Mouse (Mus musculus): Measurements from ENCODE around the gene Zdhhc3.
A peak's percentile ranks its signal among the peaks of the same experiment; 100 is the strongest.

Zdhhc3 gene

GRCm38 (mm10) chr9:123112805-123113521, at the start of gene Zdhhc3, which contains the start of gene Exosc7:
Gene Zdhhc3, minus strand, starts transcription at chr9:123113205.
Gene Exosc7, plus strand, starts transcription at chr9:123113215.
- DNase-seq = peak; percentile 88

DNA sequence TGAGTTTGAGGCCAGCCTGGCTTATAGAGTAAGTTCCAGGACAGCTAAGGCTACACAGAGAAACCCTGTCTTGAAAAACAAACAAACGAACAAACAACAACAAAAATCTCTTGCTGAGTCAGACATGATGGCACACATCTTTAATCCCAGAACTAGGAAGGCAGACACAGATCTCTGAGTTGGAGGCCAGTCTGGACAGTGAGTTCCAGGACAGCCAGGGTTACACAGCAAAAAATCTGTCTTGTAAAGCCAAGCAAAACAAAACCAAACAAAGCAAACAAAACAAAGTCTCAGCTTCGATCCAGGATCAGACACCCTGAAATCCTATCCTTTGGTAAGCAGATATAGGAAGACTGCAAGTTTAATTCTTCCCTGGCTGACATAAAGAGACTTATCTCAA, 48.8 kb upstream of the Zdhhc3 start:
- DNase-seq = no peak

- DNase-seq = peak; percentile 14
Measured at GRCm38 (mm10) chr9:123159330-123159729, 46.3 kb upstream of the Zdhhc3 start.

DNA sequence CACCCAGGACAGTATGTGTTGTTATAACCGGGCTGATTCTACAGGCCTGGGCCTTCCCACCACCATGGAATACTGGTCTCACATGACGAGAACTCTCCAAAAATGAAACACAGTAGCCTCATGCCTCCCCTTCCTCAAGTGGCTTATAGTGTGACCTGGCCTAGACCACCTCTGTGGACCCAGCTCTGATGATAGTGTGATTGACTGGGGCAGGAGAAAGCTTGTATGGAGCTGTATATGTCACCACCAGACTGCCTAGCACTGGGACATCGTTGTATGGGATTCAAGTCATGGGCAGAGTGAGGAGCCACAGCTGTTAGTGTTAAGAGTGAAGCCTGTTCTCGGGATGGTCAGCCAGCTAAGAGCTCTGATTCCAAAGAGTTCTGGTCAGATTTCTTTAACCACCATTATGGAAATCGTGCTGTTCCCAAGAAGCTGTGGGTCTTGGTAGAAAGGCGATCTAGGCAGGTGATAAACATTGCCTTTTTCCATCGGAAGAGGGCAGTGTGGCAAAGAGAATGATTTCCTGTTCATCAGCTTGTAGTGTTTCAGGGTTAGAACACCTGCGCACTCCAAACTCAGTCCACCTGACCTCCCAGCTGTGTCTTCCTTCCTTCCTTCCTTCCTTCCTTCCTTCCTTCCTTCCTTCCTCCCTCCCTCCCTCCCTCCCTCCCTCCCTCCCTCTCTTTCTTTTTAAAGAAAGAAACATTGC, 45.3 kb upstream of the Zdhhc3 start:
- DNase-seq = peak; percentile 12

GRCm38 (mm10) chr9:123157699-123158098, 44.7 kb upstream of the Zdhhc3 start:
- no peak for DNase-seq

GRCm38 (mm10) chr9:123156910-123157361, 43.9 kb upstream of the Zdhhc3 start:
- DNase-seq = no peak

DNA sequence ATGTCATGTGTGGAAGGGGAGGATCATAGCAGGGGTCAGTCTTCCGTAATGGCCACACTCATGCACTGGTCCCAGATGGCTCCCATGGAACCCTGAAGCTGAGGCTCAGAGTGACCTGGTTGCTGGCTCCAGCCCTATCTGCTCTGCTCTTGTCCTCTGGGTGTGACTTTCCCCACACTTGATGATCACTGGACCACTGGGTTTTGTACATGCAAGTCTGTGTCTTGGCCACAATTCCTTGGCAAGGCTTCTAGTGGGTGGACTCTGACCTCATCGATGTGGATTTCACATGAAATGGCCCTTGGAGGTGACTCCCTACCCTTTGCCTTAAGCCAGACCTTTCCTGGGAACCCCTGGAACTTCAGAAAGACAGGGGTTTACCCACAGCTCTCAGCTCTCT, 40.1 kb upstream of the Zdhhc3 start:
- no peak for DNase-seq

- DNase-seq = no peak
Measured at GRCm38 (mm10) chr9:123152026-123152425, 39.0 kb upstream of the Zdhhc3 start.

DNA sequence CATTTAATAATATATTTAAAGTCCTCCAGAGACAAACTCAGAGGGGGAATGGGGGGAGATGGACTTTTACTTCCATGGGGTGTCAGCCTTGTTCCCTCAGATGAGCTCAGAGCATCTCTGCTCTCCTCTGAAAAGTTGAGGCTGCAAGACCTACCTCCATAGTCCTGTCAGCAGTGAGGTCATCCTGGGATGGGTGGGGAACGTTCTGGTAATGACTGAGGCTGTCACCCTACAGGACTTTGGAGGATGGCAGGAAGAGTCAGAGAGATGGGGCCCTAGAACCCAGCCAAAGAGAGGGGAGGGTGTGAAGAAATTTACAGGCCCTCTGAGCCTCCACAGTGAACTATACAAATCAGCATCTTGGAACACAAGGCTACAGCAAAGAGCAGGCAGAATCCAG, 38.6 kb upstream of the Zdhhc3 start:
- no peak for DNase-seq

- peak; percentile 7 for DNase-seq
Measured at GRCm38 (mm10) chr9:123150241-123151020, 37.4 kb upstream of the Zdhhc3 start, which contains the start of gene Clec3b. Gene Clec3b, plus strand, starts transcription at chr9:123150946.

GRCm38 (mm10) chr9:123148430-123148829, 35.4 kb upstream of the Zdhhc3 start:
- DNase-seq = no peak

- no peak for DNase-seq
Measured at GRCm38 (mm10) chr9:123139887-123140614, 27.0 kb upstream of the Zdhhc3 start.

GRCm38 (mm10) chr9:123138891-123139474, 26.0 kb upstream of the Zdhhc3 start:
- DNase-seq = no peak

- no peak for DNase-seq
Measured at GRCm38 (mm10) chr9:123136953-123137682, 24.1 kb upstream of the Zdhhc3 start.

- DNase-seq = no peak
Measured at GRCm38 (mm10) chr9:123132994-123133393, 20.0 kb upstream of the Zdhhc3 start.

- no peak for DNase-seq
Measured at GRCm38 (mm10) chr9:123127663-123128062, 14.7 kb upstream of the Zdhhc3 start.

- DNase-seq = no peak
Measured at GRCm38 (mm10) chr9:123124413-123124981, 11.5 kb upstream of the Zdhhc3 start.

GRCm38 (mm10) chr9:123123571-123124412, 10.8 kb upstream of the Zdhhc3 start:
- no peak for DNase-seq

GRCm38 (mm10) chr9:123123017-123123416, 10.0 kb upstream of the Zdhhc3 start:
- DNase-seq = no peak

DNA sequence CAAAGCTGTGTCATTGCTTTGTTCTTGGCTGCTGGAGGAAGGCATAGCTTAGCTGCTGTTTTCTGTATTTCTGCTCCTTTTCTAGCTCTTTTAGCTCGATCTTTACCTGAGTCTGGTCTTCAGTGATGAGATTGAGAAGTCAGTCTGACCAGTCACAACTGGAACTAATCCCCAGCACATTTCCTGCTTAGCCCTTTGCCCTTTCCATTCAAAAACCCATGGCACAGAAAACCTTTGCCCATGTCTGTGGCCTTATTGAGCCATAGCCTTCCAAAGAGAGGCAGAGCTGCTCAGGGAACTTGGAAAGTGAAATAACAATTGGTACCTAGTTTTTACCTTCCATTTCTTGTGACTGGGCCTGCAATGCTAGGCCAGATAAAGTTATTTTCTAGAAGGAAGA, 2.6 kb upstream of the Zdhhc3 start:
- DNase-seq = no peak

Measured in cerebellum, adult 8-10 months (tissue).